Mouse (Mus musculus) fat pad, adult 2 months (tissue): ENCODE measurements around the gene Kcne4.

Experiments
- DNase-seq: peaks from one replicate; pipeline ENCODE4 v3.0.0-alpha.2; 2011; ENCODE audit warnings: low read depth, low spot score; ENCODE audit errors: extremely low read depth

Gene Kcne4

GRCm38 (mm10) chr1:78859573-78859972, 43.0 kb downstream of the Kcne4 start:
- DNase-seq = no peak

DNA sequence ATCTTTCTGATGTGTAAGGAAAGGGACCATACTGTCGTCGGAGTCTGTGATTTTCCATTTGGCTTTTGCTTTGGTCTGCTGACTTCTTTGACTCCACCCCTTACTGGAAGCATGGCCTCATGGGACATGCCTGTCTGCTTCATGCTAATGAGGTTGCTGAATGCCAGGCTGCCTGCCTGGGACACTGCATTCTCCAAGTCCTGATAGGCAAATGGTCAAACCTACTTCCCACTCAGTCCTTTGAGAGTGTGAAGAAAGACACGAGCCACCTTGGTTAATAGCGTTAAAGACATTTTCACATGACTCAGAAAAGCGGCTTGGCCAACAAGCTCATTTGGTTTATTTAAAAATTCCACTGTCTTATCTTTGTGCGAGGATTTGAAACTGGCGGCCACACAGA, 43.5 kb downstream of the Kcne4 start:
- no peak for DNase-seq

DNA sequence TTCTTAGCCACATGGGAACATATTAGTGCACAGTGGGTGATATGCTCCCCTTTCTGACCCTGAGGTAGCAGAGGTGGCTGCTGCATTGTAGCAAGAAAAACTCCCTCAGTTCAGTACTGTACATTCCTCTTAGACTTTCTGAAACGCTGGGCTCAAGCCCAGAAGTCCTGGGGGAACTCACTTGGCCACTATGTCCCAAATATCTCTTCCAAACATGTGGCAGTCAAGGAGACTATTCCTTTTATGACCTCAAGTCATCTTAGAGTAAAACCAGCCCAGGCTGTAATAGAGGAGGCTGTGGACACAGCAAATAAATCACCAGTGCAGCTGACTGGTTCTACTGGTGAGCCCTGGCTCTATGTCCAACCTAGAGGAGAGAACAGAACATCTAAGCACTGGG, 45.7 kb downstream of the Kcne4 start:
- DNase-seq = peak; percentile 78

- DNase-seq = peak; percentile 56
Observed at GRCm38 (mm10) chr1:78863833-78864232, 47.3 kb downstream of the Kcne4 start.

GRCm38 (mm10) chr1:78864351-78864750, 47.8 kb downstream of the Kcne4 start:
- peak; percentile 92 for DNase-seq

- DNase-seq = no peak
Observed at GRCm38 (mm10) chr1:78864799-78865346, 48.3 kb downstream of the Kcne4 start.

DNA sequence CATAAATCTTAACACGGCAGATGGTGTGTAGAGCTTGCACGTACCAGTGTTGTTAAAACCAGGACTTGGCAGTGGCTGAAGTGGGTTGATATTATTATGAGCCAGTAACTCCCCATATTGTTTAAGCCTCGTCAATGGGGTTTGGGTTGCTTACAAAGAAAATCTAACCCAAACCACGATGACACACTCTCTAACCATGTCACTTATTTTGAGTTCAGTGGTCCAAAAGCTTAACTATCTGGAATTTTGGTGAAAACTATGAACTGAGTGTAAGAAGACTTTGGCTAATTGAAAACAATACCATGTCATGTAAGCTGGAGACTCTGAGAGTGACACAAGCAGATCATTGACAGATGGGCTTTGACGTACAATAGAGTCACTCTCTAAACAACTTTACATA, 49.4 kb downstream of the Kcne4 start:
- no peak for DNase-seq

- DNase-seq = no peak
Observed at GRCm38 (mm10) chr1:78866455-78866854, 49.9 kb downstream of the Kcne4 start.
